Mouse (Mus musculus) ES-E14 (cell line): ENCODE results near the gene Ptms. TPM values are rescaled to one million over a fixed set of nuclear protein-coding genes. Genes with fewer than 3 reads are reported as not detected.

Source experiments
- DNase-seq: peaks from one replicate; pipeline ENCODE4 v3.0.0-alpha.2; 2013; ENCODE audit warnings: low read depth, low spot score
- H3K27ac ChIP-seq: 2 replicates; pipeline ENCODE4 v1.5.1; 2012; ENCODE audit warnings: low read depth, mild to moderate bottlenecking, low read length, moderate library complexity, mixed read lengths; ENCODE audit not compliant: poor library complexity, insufficient read depth, severe bottlenecking
- H3K36me3 ChIP-seq: 2 replicates; pipeline ENCODE4 v1.6.1; 2012; ENCODE audit warnings: mild to moderate bottlenecking, low read length, moderate library complexity, mixed read lengths; ENCODE audit not compliant: control insufficient read depth, poor library complexity, insufficient read depth, severe bottlenecking
- H3K4me1 ChIP-seq, 2 experiments: fragments of 150-350 bp in 1 of 2; sonication (generic) in 1 of 2; 2 replicates each; pipeline ENCODE4 v1.6.1; 2012; ENCODE audit warnings: low read length in 2 of 2, mild to moderate bottlenecking in 1 of 2, mixed read lengths in 1 of 2; ENCODE audit not compliant: control insufficient read depth in 2 of 2, insufficient read depth in 2 of 2, poor library complexity in 1 of 2
- H3K4me3 ChIP-seq, 2 experiments: fragments of 150-350 bp in 1 of 2; sonication (generic) in 1 of 2; 2 replicates each; pipeline ENCODE4 v1.5.1; 2012; ENCODE audit warnings: low read length in 2 of 2, low read depth in 1 of 2, mild to moderate bottlenecking in 1 of 2, mixed read lengths in 1 of 2; ENCODE audit not compliant: insufficient read depth in 1 of 2, poor library complexity in 1 of 2, severe bottlenecking in 1 of 2
- H3K9ac ChIP-seq: 2 replicates; pipeline ENCODE4 v1.6.1; 2012; ENCODE audit warnings: low read depth, mild to moderate bottlenecking, low read length, mixed read lengths; ENCODE audit not compliant: poor library complexity, insufficient read depth, severe bottlenecking
- H3K9me3 ChIP-seq: fragments of 150-350 bp; sonication (generic); 2 replicates; pipeline ENCODE4 v1.6.1; 2012; ENCODE audit warnings: low read depth, mild to moderate bottlenecking, low read length; ENCODE audit not compliant: control insufficient read depth, insufficient read depth
- CHD2 ChIP-seq: IDR thresholded peaks from 2 replicates; pipeline ENCODE4 v1.6.1; 2014; ENCODE audit warnings: mild to moderate bottlenecking, low read depth, low read length, inconsistent platforms
- HCFC1 ChIP-seq: IDR thresholded peaks from 2 replicates; pipeline ENCODE4 v1.6.1; 2012; ENCODE audit warnings: low read length, inconsistent platforms, borderline replicate concordance; ENCODE audit not compliant: insufficient read depth
- MAFK ChIP-seq: IDR thresholded peaks from 2 replicates; pipeline ENCODE4 v1.6.1; 2014; ENCODE audit warnings: mild to moderate bottlenecking, low read depth, low read length, inconsistent platforms; ENCODE audit not compliant: insufficient read depth
- ZC3H11A ChIP-seq: IDR thresholded peaks from 2 replicates; pipeline ENCODE4 v1.6.1; 2012; ENCODE audit warnings: low read depth, mild to moderate bottlenecking, inconsistent platforms, low read length, borderline replicate concordance
- ZNF384 ChIP-seq: IDR thresholded peaks from 2 replicates; pipeline ENCODE4 v1.6.1; 2012; ENCODE audit warnings: low read depth, low read length, inconsistent platforms
- in situ Hi-C, 2 experiments: fragments of 600-800 bp; cut with MboI; formaldehyde crosslinking; loops; one replicate each; pipeline ENCODE4 v1.15.1; 2025; ENCODE audit warnings: low sequenced_read_pairs in 2 of 2, inconsistent platforms in 1 of 2; ENCODE audit not compliant: unreplicated experiment in 2 of 2
- total RNA-seq: library from RNA; depleted of rRNA; stranded (reverse); fragments of 300-350 nt; gene quantifications from 2 replicates; pipeline ENCODE4 v1.2.3, GENCODE M21; 2012

Ptms gene
- total RNA-seq, 1 experiment: 66.7 TPM

DNA sequence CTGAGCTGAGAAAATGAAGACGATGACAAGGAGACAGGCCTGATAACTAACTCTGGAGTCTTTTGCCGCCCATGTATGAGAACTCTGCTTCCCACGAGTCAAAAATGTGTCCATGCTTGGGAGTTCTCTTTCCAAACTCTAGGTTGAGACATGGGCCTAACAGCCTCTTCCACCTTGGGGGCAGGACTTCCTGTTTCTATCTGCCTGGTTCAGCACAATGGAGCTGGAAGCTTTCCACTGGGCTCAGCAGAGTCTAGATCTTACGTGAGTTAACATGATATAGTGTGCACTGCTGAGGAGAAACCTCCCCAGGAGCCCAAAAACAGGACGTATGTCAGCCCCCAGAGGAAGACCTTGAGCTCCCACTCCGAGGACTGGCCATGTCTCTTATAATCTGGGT lies 6.7 kb downstream of the Ptms start:
- Histone ChIP-seq H3K4me3 (no peak overlapping the region), H3K9ac (no peak overlapping the region), H3K27ac (no peak overlapping the region), H3K36me3 (peaks cover 9% of the 10 kb centered on the region; the same call in 1 of the 2 replicates), H3K4me1 (peaks cover 0 to 37% of the 10 kb centered on the region in 2 experiments; a peak in 2 of 4 replicates), H3K9me3 (no peaks in the 10 kb centered on the region)
- in situ Hi-C loops: no loop called here
- TF ChIP-seq ZNF384: no peak
- TF ChIP-seq HCFC1: no peak
- no peak for TF ChIP-seq ZC3H11A
- no peak for TF ChIP-seq MAFK
- TF ChIP-seq CHD2: no peak
- no peak for DNase-seq

DNA sequence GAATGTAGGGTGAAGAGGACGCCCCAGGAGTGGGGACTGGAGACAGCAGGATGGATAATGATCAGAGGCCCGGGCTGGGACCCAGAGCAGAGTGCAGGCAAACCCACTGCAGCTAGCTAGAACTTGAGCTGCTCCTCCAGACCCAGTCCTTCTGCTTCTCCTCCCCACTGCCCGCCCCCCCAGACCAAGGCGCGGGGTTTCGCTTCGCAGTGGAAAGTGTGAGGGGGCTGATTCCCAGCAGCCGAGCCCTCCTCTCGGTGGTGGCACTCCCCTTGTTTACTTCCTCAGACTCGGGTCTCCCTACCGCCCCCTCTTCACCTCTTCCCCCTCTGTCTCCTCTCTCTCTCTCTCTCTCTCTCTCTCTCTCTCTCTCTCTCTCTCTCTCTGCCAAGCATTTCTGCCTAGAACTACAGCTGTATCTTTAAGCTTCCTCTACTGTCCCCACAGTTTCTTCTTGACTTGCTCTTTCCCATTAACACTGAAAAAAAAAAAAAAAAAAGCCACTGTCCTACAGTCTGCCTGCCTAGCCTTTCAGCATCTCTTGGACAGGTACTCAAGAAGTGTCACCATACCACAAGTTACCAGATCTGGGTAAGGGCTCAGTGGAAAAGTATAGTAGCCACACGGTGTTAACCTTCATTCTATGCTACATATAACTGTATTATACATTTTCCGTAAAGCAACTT lies 8.2 kb downstream of the Ptms start, which contains the start of gene Lag3:
Gene Lag3 (minus strand): TSS at position 173 of the 686 bp plus-strand sequence.
- no peak within 1 kb of the TSS for H3K9ac ChIP-seq
- no peak within 1 kb of the TSS for H3K27ac ChIP-seq
- TF ChIP-seq ZC3H11A: no peak
- no peak for TF ChIP-seq ZNF384
- no peak for TF ChIP-seq HCFC1
- TF ChIP-seq MAFK: no peak
- in situ Hi-C loops: no loop called here
- H3K4me3 ChIP-seq: peak within 1 kb of the TSS in 1 of 2 experiments; percentile 25; a peak in 1 of 4 replicates
- H3K4me1 ChIP-seq: peaks cover 0 to 35% of the 10 kb centered on the region in 2 experiments; a peak in 2 of 4 replicates
- peaks cover 9% of the 10 kb centered on the region; the same call in 1 of the 2 replicates for H3K36me3 ChIP-seq
- no peak for DNase-seq
- H3K9me3 ChIP-seq: no peaks in the 10 kb centered on the region

DNA sequence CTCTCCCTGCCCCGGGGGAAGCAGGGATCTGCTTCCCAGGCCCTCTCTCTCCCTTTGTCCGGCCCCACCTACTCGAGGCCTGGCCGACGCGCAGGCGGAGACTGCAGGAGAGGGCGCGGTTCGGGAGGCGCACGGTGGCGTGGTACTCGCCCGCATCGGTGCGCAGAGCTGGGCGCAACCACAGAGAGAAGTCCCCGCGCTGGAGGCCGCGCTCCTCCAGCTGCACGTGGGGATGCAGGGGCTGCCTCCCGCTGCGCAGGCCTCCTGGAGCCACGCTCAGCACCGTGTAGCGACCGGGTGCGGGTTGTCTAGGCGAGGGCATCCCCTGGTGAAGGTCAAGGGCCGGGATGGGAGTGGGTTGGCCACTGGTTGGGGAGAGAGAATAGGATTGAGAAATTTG lies 9.9 kb downstream of the Ptms start:
- peaks cover 7% of the 10 kb centered on the region; the same call in 1 of the 2 replicates for H3K36me3 ChIP-seq
- peak overlapping the region; percentile 5; the same call in 1 of the 2 replicates for H3K9ac ChIP-seq
- DNase-seq: no peak
- H3K4me1 ChIP-seq: peaks cover 1 to 30% of the 10 kb centered on the region in 2 experiments; a peak in 2 of 4 replicates
- H3K27ac ChIP-seq: no peak overlapping the region
- no peaks in the 10 kb centered on the region for H3K9me3 ChIP-seq
- H3K4me3 ChIP-seq: peak overlapping the region; percentile 24 to 51; a peak in 3 of 4 replicates
- TF ChIP-seq HCFC1 (0 out of 2 replicates have a peak, but pooled peaks have one; percentile 20), ZC3H11A (no peak), ZNF384 (no peak), CHD2 (no peak), MAFK (no peak)
- in situ Hi-C loops: no loop called here

DNA sequence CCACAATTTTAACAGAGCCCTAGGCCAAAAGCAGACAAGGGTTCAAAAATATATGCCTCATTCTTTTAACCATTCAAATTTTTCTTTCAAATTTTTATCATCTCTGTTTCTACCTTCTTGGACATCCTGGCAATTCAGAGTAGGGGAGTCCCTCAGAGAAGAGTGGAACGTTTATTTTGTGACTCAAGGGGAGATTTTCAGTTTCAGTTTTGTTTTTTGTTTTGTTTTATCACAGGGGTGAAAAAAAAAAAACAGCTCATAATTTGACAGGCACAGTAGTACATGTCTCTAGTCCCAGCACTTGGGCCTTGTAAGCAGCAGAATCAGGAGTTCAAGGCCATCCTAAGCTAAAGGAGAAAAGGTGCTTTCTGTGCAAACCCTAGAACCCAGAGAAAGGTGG lies 12.1 kb downstream of the Ptms start:
- Histone ChIP-seq H3K9me3 (no peaks in the 10 kb centered on the region), H3K4me3 (no peak overlapping the region), H3K9ac (no peak overlapping the region), H3K27ac (no peak overlapping the region), H3K36me3 (no peaks in the 10 kb centered on the region), H3K4me1 (peaks cover 1 to 21% of the 10 kb centered on the region in 2 experiments; a peak in 2 of 4 replicates)
- in situ Hi-C loops: no loop called here
- TF ChIP-seq HCFC1 (no peak), ZNF384 (no peak), ZC3H11A (no peak), CHD2 (no peak), MAFK (no peak)
- no peak for DNase-seq
